Mouse (Mus musculus) gastrocnemius, postnatal 36 days (tissue): Measurements from ENCODE around the gene Ism1. TPM values are rescaled to one million over a fixed set of nuclear protein-coding genes. Genes with fewer than 3 reads are reported as not detected.

Experiments
- DNase-seq, 2 experiments: peaks; one replicate each; pipeline ENCODE4 v3.0.0; 2022
- intact Hi-C: fragments of 180-260 bp; cut with DNase I; formaldehyde crosslinking; loops from one replicate; pipeline ENCODE4 v1.15.1; 2025
- long read RNA-seq, 2 experiments: library from polyadenylated mRNA; stranded (forward); transcript quantifications; one replicate each; pipeline ENCODE4 v2.0.0; 2021
- total RNA-seq, 2 experiments: library from RNA; stranded (reverse); gene quantifications; 2 replicates each; pipeline ENCODE4 v1.2.3; 2021

Ism1 gene
- total RNA-seq: under 1 TPM; 0.74 TPM
- long read RNA-seq, experiment 1: 0 reads
- long read RNA-seq, experiment 2: 0 reads

DNA sequence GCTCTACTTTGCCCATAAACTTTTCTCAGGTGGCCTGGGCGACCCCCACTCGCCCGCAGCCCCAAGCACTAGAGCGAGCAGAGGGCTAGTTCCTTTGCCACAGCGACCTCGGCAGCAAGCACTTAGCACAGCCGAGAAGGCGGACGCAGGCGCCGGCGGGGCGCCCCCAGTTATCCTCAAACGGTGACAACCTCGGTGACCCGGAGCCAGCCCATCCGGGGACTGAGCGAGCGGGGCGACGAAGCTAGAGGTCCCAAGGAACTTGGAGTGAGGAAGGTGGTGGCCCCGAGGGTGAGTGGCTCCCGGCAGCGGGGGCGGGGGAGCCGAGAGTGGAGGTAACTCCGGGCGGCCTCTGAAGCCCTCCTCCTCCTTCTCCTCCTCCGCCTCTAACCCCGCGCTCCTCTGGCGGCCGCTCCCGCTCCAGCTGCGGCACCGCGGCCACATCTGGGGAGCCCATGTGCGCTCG is at the start of gene Ism1:
Gene Ism1 (plus strand): TSS at position 370 of the 466 bp plus-strand sequence.
- intact Hi-C loops: no loop called here
- peak; percentile 7 to 25 for DNase-seq

DNA sequence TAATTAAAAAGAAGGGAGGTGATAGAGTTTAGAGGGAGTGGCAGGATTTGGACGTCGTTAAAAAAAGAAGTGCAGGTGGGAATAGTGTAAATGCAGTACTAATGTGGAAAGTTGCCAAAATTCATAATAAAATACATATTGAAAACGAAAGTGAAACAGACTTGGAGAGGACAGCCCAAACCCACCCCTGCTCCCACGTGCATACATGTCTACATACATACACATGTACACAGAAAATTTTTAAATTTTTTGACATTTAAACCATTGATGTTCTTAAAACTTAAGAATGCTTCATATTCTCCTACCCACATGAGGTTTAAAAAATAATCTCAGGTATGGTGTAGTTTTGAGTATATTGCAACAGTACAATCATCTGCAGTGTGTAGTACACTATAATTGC is 49.2 kb upstream of the Ism1 start:
- intact Hi-C loops: no loop called here

GRCm38 (mm10) chr2:139629653-139630052 is 48.3 kb upstream of the Ism1 start:
- no peak for DNase-seq
- intact Hi-C loops: no loop called here

More for the DNA sequence above, 49.2 kb upstream of the Ism1 start:
- no peak for DNase-seq

- DNase-seq: no peak
- intact Hi-C loops: no loop called here
These were observed 43.5 kb upstream of the Ism1 start for GRCm38 (mm10) chr2:139634506-139634905.

- intact Hi-C loops: no loop called here
- DNase-seq: no peak
These were observed 40.1 kb upstream of the Ism1 start for GRCm38 (mm10) chr2:139637861-139638260.

DNA sequence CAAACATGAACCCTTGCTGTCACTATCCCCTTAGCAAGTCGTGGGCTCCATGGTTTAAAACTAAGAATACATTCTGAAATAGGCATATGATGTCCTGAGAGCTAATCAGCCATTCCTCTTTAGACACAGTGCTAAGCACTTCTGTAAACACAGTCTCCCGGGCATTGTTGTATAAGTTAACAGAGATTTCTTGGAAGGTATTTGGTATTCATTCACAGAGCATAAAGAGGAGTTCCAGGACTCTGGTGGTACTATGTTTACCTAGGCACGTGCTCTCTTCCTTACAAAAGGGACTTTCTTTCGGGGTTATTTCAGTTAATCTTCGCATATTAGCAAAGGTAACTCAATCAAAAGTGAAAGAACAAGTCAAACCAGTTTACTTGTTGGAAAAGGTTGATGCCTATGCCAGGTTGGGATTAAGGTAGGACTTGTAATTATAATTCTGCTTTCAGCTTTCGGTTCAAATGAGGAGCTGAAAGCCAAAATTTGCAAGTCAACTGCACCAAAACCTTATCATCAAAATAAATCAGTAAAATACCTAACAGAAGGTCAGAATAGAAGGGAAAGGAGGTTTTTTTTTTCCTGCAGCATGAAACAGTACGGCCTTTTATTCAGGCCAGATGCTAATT is 36.1 kb upstream of the Ism1 start:
- intact Hi-C loops: no loop called here
- no peak for DNase-seq

DNA sequence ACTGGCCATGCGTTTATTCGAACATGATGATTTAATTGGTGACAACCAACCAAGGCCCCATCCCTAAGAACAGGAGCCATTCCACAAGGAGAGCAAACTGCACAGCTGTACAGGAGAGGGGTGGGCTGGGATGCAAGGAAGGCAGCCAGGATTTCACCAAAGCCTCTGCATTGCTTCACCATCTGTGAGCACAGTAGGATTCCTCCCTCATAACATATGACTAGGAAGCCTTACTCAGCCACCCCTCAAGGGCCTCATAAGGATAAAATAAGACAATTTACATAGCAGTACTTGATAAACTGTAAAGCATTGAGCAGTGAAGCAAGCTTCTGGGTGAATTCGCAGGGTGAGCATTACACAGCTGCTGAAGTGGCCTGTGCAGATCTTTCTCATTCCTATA is 28.5 kb upstream of the Ism1 start:
- intact Hi-C loops: no loop called here

DNA sequence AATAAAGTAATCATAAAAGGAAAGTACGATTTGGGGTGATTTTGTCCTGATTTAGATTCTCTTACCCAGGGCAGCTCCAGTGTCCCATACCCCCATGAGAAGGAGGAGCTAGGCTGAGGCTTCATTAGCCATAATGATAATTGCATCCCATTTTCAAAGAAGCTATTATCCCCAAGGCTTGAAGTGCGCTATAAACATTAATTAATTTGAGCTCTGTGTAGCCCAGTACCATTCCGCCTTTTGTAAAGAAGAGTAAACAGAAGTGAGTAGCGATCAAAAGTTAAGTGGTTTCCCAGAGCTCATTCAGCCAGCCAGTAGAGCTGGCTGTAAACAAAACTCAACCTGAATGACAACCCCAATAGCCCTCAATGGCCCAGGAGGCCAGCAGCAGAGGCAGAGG is 21.2 kb upstream of the Ism1 start:
- no peak for DNase-seq
- intact Hi-C loops: no loop called here

More for the DNA sequence above, 28.5 kb upstream of the Ism1 start:
- no peak for DNase-seq

DNA sequence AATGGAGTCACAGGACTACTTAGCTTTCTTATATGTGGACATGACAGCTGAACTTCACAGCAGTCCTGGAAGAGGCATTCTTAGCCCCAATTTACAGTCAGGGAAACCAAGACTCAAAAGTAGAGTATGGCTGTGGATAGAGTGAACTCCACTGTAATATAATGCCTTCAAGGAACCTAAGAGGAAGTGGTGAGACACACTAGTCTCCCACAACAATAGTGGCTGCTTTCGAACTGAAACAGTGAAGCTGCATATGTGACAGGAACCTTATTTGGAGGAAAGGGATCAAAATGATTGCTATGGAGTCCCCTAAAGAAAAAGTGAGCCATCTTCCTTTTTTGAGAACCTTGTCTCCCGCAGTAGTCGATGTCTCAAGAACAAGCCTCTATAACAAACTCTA is 6.1 kb upstream of the Ism1 start:
- intact Hi-C loops: no loop called here
- DNase-seq: no peak

DNA sequence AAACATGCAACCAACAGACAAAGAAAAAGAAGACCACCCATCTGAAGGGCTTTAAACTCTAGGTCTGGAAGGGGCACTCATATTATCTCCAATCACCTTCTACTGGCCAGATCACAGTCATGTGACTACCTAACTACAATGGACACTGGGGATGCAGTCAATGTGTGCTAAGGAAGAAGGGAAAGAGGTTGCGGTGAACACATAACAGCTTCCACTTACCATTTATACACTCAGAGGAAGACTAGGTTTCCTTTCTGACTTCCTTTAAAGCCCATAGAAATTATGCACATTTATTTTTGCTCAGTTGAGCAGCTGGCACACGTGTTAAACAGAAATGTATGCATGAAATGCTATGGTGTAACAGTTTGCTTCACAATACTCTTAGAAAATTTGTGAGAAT is 5.6 kb upstream of the Ism1 start:
- intact Hi-C loops: no loop called here
- no peak for DNase-seq

GRCm38 (mm10) chr2:139677065-139677762 is 764 bp upstream of the Ism1 start:
- DNase-seq: peak; percentile 27 to 53
- intact Hi-C loops: no loop called here

- peak; percentile 6 to 16 for DNase-seq
- intact Hi-C loops: no loop called here
These were observed 530 bp downstream of the Ism1 start for GRCm38 (mm10) chr2:139678275-139679140.

- no peak for DNase-seq
- intact Hi-C loops: no loop called here
These were observed 4.6 kb downstream of the Ism1 start for GRCm38 (mm10) chr2:139682540-139682939.

DNA sequence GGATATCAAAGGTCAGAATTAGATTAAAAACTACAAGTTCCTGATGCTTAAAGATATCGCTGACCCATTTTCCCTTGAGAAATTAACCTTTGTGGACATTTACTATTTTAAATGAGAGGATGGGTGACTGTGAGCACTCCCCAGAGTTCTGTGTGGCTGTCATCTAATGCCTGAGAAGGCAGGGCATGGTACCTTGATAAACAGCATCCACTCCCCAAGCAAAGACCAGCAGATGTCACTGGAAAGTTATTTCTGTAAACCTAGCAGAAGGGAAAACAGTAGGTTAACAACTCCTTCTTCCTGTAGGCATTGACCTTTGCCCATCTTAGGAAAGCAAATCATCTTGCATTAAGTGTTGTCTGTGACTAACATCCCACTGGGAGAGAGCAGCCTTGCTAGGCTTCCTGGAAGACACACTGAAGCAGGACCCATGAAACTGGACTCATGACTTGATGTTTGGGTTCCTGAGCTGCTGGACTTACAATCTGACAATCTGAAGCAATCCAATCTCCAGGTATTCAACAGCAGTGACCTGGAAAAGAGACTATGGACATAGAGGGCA is 11.5 kb downstream of the Ism1 start:
- intact Hi-C loops: no loop called here
- DNase-seq: no peak

DNA sequence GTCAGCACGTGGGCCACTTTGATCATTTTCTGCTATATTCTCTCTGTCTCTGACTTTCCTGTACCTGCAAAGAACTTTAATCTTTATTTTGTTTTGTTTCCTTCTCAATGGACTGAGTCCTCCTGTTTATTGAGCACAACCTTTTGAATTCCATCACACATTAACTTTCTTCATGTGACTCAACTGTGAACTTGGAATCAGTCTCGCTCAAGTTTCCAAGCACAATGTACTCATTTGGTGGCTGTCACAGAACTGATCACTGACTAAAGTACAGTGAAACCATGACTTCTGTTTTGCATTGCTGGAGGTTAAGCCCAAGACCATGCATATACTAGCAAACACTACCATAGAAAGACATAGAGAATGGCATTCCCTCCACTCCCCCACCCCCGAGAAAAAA is 15.5 kb downstream of the Ism1 start:
- DNase-seq: no peak

DNA sequence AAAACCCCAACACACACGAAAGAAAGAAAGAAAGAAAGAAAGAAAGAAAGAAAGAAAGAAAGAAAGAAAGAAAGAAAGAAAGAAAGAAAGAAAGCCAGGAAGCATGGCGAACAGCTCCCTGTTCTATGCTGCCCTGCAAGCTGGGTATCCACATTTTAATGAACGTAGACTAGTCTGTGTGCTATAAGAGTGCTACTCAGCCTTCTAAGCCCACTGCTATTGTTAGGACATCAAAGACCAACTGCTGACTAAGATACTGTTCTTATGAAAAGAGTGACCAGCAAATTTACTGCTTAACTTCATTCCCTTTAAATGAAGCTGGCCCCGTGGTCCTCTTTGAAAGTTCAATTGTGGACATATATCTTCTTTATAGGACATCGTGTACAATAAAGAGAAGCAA is 16.7 kb downstream of the Ism1 start:
- intact Hi-C loops: no loop called here
- no peak for DNase-seq

More for the DNA sequence above, 15.5 kb downstream of the Ism1 start:
- intact Hi-C loops: no loop called here

GRCm38 (mm10) chr2:139696578-139696977 is 18.6 kb downstream of the Ism1 start:
- no peak for DNase-seq

GRCm38 (mm10) chr2:139700609-139701008 is 22.6 kb downstream of the Ism1 start:
- DNase-seq: no peak
- intact Hi-C loops: no loop called here

More at GRCm38 (mm10) chr2:139696578-139696977, 18.6 kb downstream of the Ism1 start:
- intact Hi-C loops: no loop called here

DNA sequence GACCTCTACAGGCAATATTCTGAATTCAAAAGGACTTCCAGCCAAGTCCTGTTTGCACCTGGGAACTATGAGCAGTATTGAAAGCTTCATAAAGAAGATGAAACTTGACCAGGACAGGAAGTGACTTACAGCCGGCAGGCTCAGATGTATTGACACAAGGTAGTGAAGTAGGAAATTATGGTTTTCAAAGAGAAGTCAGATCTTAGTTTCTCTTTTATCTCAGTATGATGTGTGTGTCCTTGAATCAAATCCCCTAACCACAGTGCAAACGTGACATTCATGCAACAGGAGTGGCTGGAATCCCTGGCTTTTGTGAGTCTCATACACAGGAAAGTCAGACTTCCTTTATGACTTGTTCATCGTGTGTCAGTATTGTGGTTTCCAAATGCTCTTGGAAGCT is 27.0 kb downstream of the Ism1 start:
- DNase-seq: no peak
- intact Hi-C loops: no loop called here

- intact Hi-C loops: no loop called here
- no peak for DNase-seq
These were observed 30.4 kb downstream of the Ism1 start for GRCm38 (mm10) chr2:139708194-139708899.
